11 mouse cellular contexts compared by ENCODE assay signal in genomic region chr4:89169739-89170138, GRCm38 (mm10).
"Had no signal": no experiment of that assay in that cellular context is flagged by ENCODE, and none has a peak within 500 bp of the region (broad histone marks: within the 10 kb centered on the region; RNA-seq: fewer than 3 reads in every experiment).

No protein-coding gene starts in this region.

- DNase-seq: kidney, postnatal 14 days; lung, embryonic 14.5 days; lung, postnatal 10 days; lung, postnatal 4 days; right cerebral cortex, postnatal 14 days; thymus, postnatal 36 days had no signal

- H3K36me3 ChIP-seq: midbrain, embryonic 15.5 days had no signal

- H3K4me3 ChIP-seq: limb, embryonic 15.5 days; liver, embryonic 12.5 days; midbrain, embryonic 15.5 days; neural tube, embryonic 13.5 days had no signal

- H3K9me3 ChIP-seq: limb, embryonic 15.5 days; liver, embryonic 12.5 days; midbrain, embryonic 15.5 days; neural tube, embryonic 13.5 days had no signal

- ATAC-seq: liver, embryonic 12.5 days; midbrain, embryonic 15.5 days had no signal

- H3K9ac ChIP-seq: limb, embryonic 15.5 days; liver, embryonic 12.5 days; lung, embryonic 14.5 days; midbrain, embryonic 15.5 days; neural tube, embryonic 13.5 days had no signal

- H3K4me1 ChIP-seq: limb, embryonic 15.5 days; liver, embryonic 12.5 days; midbrain, embryonic 15.5 days; neural tube, embryonic 13.5 days had no signal

- H3K4me2 ChIP-seq: limb, embryonic 15.5 days; liver, embryonic 12.5 days; lung, embryonic 14.5 days; midbrain, embryonic 11.5 days; midbrain, embryonic 15.5 days; neural tube, embryonic 13.5 days had no signal

- H3K27me3 ChIP-seq: limb, embryonic 15.5 days; liver, embryonic 12.5 days; midbrain, embryonic 15.5 days; neural tube, embryonic 13.5 days had no signal

- H3K27ac ChIP-seq: limb, embryonic 15.5 days; liver, embryonic 12.5 days; midbrain, embryonic 15.5 days; neural tube, embryonic 13.5 days had no signal
